Mouse (Mus musculus) embryonic facial prominence, embryonic 14.5 days (tissue): ENCODE measurements around the gene Dnase1l3. TPM values are rescaled to one million over a fixed set of nuclear protein-coding genes. Genes with fewer than 3 reads are reported as not detected.
A peak's percentile ranks its signal among the peaks of the same experiment; 100 is the strongest.
"Not testable (repeated sequence)": the region's sequence is repeated elsewhere in the genome, so short reads cannot be mapped to it uniquely, and the experiment has no call there.

Experiments
- ATAC-seq: fragments of 200-750 bp; cut with Nextera tagmentation; 2 replicates; pipeline ENCODE4 v1.8.0; 2017; ENCODE audit warnings: low read depth, moderate number of reproducible peaks, moderate TSS enrichment
- DNase-seq: peaks from one replicate; pipeline ENCODE4 v3.0.0-alpha.2; 2015; ENCODE audit warnings: low spot score
- H3K27ac ChIP-seq: fragments of 300-500 bp; sonication (generic); replicated peaks from 2 replicates; pipeline ENCODE4 v1.5.1; 2014; ENCODE audit warnings: low read depth, mild to moderate bottlenecking, low read length, moderate library complexity
- H3K27me3 ChIP-seq: fragments of 300-500 bp; sonication (generic); replicated peaks from 2 replicates; pipeline ENCODE4 v1.6.1; 2014; ENCODE audit warnings: low read length; ENCODE audit not compliant: control insufficient read depth, insufficient read depth
- H3K36me3 ChIP-seq: fragments of 300-500 bp; sonication (generic); 2 replicates; pipeline ENCODE4 v1.6.1; 2014; ENCODE audit warnings: low read length, mixed read lengths; ENCODE audit not compliant: control insufficient read depth, insufficient read depth
- H3K4me1 ChIP-seq: fragments of 300-500 bp; sonication (generic); 2 replicates; pipeline ENCODE4 v1.6.1; 2014; ENCODE audit warnings: antibody characterized with exemption, low read length; ENCODE audit not compliant: control insufficient read depth, insufficient read depth
- H3K4me2 ChIP-seq: fragments of 300-500 bp; sonication (generic); 2 replicates; pipeline ENCODE4 v1.6.1; 2014; ENCODE audit warnings: low read depth, mild to moderate bottlenecking, low read length, moderate library complexity, mixed read lengths
- H3K4me3 ChIP-seq: fragments of 300-500 bp; sonication (generic); 2 replicates; pipeline ENCODE4 v1.5.1; 2014; ENCODE audit warnings: low read depth, mild to moderate bottlenecking, low read length
- H3K9ac ChIP-seq: fragments of 300-500 bp; sonication (generic); 2 replicates; pipeline ENCODE4 v1.6.1; 2014; ENCODE audit warnings: low read depth, mild to moderate bottlenecking, low read length, moderate library complexity, mixed read lengths
- H3K9me3 ChIP-seq: fragments of 300-500 bp; sonication (generic); 2 replicates; pipeline ENCODE4 v1.6.1; 2016; ENCODE audit warnings: low read length; ENCODE audit not compliant: control insufficient read depth
- WGBS: fragments of 180-500 bp; shearing (Covaris S2); extraction: QIAGEN DNeasy Blood & Tissue Kit; methylation state at CpG from one replicate; pipeline ENCODE4 v1.1.7; 2014; 5-methylcytosine and 5-hydroxymethylcytosine counted together
- polyA plus RNA-seq: library from polyadenylated mRNA; unstranded; fragments of >200 nt; fragmentation: Nextera tagmentation; extraction: Ambion mirVana; gene quantifications from 2 replicates; pipeline ENCODE4 v1.2.1, GENCODE M21; 2014

Dnase1l3 gene
- polyA plus RNA-seq, 1 experiment from 2014 or later, result 0.89 TPM

GRCm38 (mm10) chr14:8007486-8007885 is 13.1 kb upstream of the Dnase1l3 start:
- Histone ChIP-seq H3K4me2 (no peak overlapping the region), H3K9me3 (no peaks in the 10 kb centered on the region), H3K4me3 (no peak overlapping the region), H3K27ac (no peak overlapping the region), H3K4me1 (peaks cover 12% of the 10 kb centered on the region; the same call in 1 of the 2 replicates), H3K36me3 (no peaks in the 10 kb centered on the region), H3K27me3 (no peaks in the 10 kb centered on the region), H3K9ac (no peak overlapping the region)
- no peak for ATAC-seq
- peak; percentile 44 for DNase-seq
- WGBS, result 57% methylated on average over 2 of the region's 2 CpGs

DNA sequence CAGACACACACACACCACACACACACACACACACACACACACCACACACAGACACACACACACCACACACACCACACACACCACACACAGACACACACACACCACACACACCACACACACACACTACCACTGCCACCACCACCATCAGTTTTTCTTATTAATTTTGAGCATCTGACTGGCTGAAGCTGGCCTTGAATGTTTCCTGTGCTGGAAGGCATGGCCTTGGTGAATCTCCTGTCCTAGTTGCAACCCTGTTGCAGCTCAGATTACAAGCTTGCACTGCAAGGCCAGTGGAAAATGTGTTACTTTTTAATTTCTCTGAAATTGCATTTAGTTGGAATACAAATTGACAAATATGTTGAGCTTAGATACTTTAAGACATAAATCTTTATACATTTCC is 12.7 kb upstream of the Dnase1l3 start:
- H3K27ac ChIP-seq, result no peak overlapping the region
- no peaks in the 10 kb centered on the region for H3K9me3 ChIP-seq
- no peak overlapping the region for H3K4me3 ChIP-seq
- DNase-seq (no peak), ATAC-seq (no peak)
- peaks cover 3% of the 10 kb centered on the region; the same call in 1 of the 2 replicates for H3K27me3 ChIP-seq
- H3K9ac ChIP-seq, result no peak overlapping the region
- H3K36me3 ChIP-seq, result no peaks in the 10 kb centered on the region
- peaks cover 12% of the 10 kb centered on the region; the same call in 1 of the 2 replicates for H3K4me1 ChIP-seq
- H3K4me2 ChIP-seq, result no peak overlapping the region

DNA sequence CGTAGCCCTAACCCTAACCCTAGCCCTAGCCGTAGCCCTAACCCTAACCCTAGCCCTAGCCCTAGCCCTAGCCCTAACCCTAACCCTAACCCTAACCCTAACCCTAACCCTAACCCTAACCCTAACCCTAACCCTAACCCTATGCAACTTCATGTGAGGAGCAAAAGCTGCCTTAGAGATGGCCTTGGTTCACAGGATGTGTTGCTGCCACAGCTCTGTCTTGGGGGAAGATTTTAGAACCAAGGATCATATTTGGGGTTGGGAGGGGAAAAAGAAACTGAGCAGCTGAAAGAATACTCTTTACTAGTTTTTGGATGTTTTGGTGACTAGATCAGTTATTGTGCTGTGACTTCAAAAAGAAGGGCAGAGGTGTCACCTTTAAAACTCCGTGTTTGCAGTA is 11.7 kb upstream of the Dnase1l3 start:
- peaks cover 10% of the 10 kb centered on the region for H3K27me3 ChIP-seq
- not testable (repeated sequence) for H3K4me3 ChIP-seq, H3K9me3 ChIP-seq, H3K27ac ChIP-seq, H3K4me2 ChIP-seq, H3K36me3 ChIP-seq, ATAC-seq, DNase-seq, H3K9ac ChIP-seq
- peaks cover 12% of the 10 kb centered on the region; the same call in 1 of the 2 replicates for H3K4me1 ChIP-seq
- 52% methylated on average over 3 of the region's 3 CpGs for WGBS

DNA sequence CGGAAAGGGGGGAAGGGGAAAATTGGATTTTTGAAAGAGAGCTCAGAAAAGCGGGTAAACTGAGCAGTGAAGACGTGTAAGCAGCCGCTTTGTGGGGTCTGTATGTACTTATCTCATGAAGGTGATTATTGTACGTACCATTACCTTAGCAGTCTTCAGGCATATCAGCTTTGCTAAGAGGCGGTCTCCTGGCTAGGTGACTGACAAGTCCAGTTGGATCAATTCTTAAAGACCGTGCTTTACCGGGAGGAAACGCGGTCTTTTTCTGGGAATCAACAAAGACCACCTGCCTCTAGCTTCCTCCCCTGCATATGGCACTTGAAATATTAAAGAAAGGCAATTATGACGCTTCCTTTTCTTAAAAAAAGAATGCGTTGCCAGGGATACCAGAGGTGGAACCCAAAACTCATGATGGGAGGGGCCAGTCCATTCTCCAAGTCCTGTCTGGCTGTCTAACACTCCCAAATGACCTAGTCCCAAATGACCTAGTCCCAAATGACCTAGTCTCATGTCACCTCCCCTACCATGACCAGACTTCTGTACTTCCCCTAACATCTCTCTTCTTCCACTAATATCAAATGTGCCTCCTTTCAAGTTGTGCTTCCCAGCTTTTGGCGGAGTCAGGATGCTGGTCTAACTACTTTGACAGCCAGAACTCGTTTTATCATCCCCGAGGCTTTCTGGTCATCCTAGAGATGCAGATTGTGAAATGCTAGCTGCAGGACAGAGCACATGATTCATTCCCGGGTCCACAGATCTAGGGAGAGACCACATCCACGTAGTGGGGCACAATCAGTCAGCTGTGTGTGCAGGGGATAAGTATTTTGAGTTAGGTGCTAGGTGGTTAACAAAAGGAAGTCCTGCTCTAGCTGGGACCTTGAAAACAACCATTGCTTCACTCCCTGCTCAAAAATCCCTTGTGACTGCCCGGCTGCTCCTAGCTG is 9.6 kb upstream of the Dnase1l3 start:
- Histone ChIP-seq H3K27me3 (peaks cover 26% of the 10 kb centered on the region), H3K9ac (peak overlapping the region; percentile 63; the same call in 1 of the 2 replicates), H3K36me3 (no peaks in the 10 kb centered on the region), H3K27ac (no peak overlapping the region), H3K4me3 (peak overlapping the region; percentile 67), H3K4me1 (peaks cover 12% of the 10 kb centered on the region; the same call in 1 of the 2 replicates), H3K4me2 (peak overlapping the region; percentile 70), H3K9me3 (no peaks in the 10 kb centered on the region)
- ATAC-seq (no peak), DNase-seq (no peak)
- WGBS, result 36% methylated on average over 18 of the region's 18 CpGs

- Histone ChIP-seq H3K36me3 (no peaks in the 10 kb centered on the region), H3K4me1 (peaks cover 12% of the 10 kb centered on the region; the same call in 1 of the 2 replicates), H3K9me3 (no peaks in the 10 kb centered on the region), H3K4me3 (peak overlapping the region; percentile 67), H3K4me2 (peak overlapping the region; percentile 70), H3K9ac (peak overlapping the region; percentile 63), H3K27ac (no peak overlapping the region; the same call in 1 of the 2 replicates), H3K27me3 (peaks cover 26% of the 10 kb centered on the region)
- under 1% methylated on average over 23 of the region's 23 CpGs for WGBS
- DNase-seq, result peak; percentile 72
- peak; percentile 42 for ATAC-seq
Measured at GRCm38 (mm10) chr14:8003093-8003670, 8.8 kb upstream of the Dnase1l3 start.

DNA sequence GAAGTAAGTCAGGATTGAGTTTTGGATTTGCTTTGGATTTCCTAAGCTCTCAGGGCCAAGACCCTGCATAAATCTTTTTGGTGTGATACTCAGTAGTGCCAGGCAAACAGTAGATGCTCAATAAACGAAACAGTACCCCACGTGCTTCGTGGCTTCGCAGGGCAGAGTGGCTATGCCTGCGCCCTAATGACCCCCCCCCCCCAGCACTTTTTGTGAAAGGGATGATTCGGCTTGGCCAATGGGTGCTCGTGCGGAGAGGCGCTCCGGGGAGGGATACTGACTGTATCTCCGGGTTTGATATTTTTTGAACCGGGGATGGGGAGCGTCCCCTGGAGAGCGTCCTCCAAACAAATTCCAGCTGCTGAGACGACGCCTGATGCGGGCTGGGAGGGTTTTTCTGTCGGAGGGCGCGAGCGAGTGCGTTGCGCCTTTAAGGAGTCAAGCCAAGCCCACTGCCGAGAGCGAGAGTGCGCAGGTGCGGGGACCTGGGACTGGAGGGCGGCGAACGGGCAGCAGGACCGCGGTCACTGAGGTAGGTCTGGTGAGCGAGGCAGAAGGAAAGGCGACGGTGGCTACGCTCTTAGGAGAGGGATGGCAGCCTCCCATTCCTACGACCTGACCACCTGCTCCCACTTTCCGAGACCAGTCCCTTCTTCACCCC is 8.2 kb upstream of the Dnase1l3 start, which contains the start of gene Abhd6:
TSS of gene Abhd6 (plus strand) at position 471 of the 661 bp plus-strand sequence.
- ATAC-seq, result peak; percentile 90
- 2% methylated on average over 35 of the region's 38 CpGs for WGBS
- H3K4me3 ChIP-seq, result peak within 1 kb of the TSS; percentile 67
- peak within 1 kb of the TSS; percentile 70 for H3K4me2 ChIP-seq
- peak; percentile 90 for DNase-seq
- no peaks in the 10 kb centered on the region for H3K36me3 ChIP-seq
- no peak within 1 kb of the TSS; the same call in 1 of the 2 replicates for H3K27ac ChIP-seq
- no peaks in the 10 kb centered on the region for H3K9me3 ChIP-seq
- peaks cover 12% of the 10 kb centered on the region; the same call in 1 of the 2 replicates for H3K4me1 ChIP-seq
- peak within 1 kb of the TSS; percentile 63 for H3K9ac ChIP-seq
- H3K27me3 ChIP-seq, result peaks cover 26% of the 10 kb centered on the region

- ATAC-seq, result no peak
- Histone ChIP-seq H3K4me3 (no peak overlapping the region), H3K9ac (no peak overlapping the region), H3K9me3 (no peaks in the 10 kb centered on the region), H3K4me1 (peaks cover 14% of the 10 kb centered on the region; the same call in 1 of the 2 replicates), H3K27me3 (peaks cover 26% of the 10 kb centered on the region), H3K4me2 (no peak overlapping the region), H3K36me3 (no peaks in the 10 kb centered on the region), H3K27ac (no peak overlapping the region)
- DNase-seq, result peak; percentile 40
- 24% methylated on average over 17 of the region's 17 CpGs for WGBS
Measured at GRCm38 (mm10) chr14:8000831-8001685, 6.7 kb upstream of the Dnase1l3 start.
